Mouse (Mus musculus) CH12.LX (cell line): Measurements from ENCODE around the gene Sema6d.

Experiments used
- CTCF ChIP-seq, 2 experiments: IDR thresholded peaks in 1 of 2; conservative IDR thresholded peaks in 1 of 2; 2 replicates each; pipeline ENCODE4 v1.5.1; 2011 to 2012; ENCODE audit warnings: low read depth in 2 of 2, low read length in 2 of 2, improper control_type of control experiment in 1 of 2, inconsistent platforms in 1 of 2, mild to moderate bottlenecking in 1 of 2, moderate library complexity in 1 of 2
- E2F4 ChIP-seq: IDR thresholded peaks from 2 replicates; pipeline ENCODE4 v1.6.1; 2011; ENCODE audit warnings: low read depth, low read length, improper control_type of control experiment; ENCODE audit not compliant: insufficient replicate concordance
- EP300 ChIP-seq: IDR thresholded peaks from 2 replicates; pipeline ENCODE4 v1.6.1; 2011; ENCODE audit warnings: low read length, improper control_type of control experiment
- MAX ChIP-seq: IDR thresholded peaks from 2 replicates; pipeline ENCODE4 v1.6.1; 2011; ENCODE audit warnings: low read length, improper control_type of control experiment
- NELFE ChIP-seq: IDR thresholded peaks from 2 replicates; pipeline ENCODE4 v1.6.1; 2011; ENCODE audit warnings: low read depth, low read length, improper control_type of control experiment
- POLR2A ChIP-seq: IDR thresholded peaks from 2 replicates; pipeline ENCODE4 v1.6.1; 2011; ENCODE audit warnings: low read depth, mild to moderate bottlenecking, improper control_type of control experiment, low read length
- TCF12 ChIP-seq: IDR thresholded peaks from 2 replicates; pipeline ENCODE4 v1.6.1; 2014; ENCODE audit warnings: low read depth, mild to moderate bottlenecking, inconsistent platforms, low read length, improper control_type of control experiment
- USF2 ChIP-seq: conservative IDR thresholded peaks from 2 replicates; pipeline ENCODE4 v1.6.1; 2011; ENCODE audit warnings: low read depth, low read length, improper control_type of control experiment

DNA sequence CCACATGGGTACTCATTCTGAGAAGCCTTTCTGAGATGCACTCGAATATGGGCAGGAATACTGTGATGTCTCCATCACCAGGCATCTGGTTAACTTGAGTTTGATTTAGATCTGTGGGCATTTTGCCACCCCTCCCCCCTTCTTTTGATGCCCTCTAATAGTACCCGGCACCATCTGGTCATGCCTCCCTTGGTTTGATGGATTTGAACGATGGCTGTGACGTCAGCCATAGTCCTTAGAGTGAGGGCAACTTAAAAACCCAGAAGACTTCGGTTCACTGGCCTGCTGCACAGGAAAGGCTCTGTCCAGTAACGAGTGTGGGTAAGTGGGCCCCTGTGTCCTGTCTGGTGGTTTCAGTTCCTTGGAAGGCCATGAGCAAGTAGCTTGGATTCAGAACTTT is 522.5 kb downstream of the Sema6d start:
- TF ChIP-seq CTCF (conservative IDR thresholded peaks at IDR 0.05 in 1 of 2, IDR thresholded peaks at IDR 0.05 in 1 of 2; ENCODE audit: low read depth in 2 of 2, low read length in 2 of 2) (no peak), USF2 (no peak), POLR2A (no peak), TCF12 (no peak), EP300 (no peak), E2F4 (no peak), NELFE (no peak), MAX (no peak)
